Mouse (Mus musculus): ENCODE results near the gene Slamf9. TPM values are rescaled to one million over a fixed set of nuclear protein-coding genes. Genes with fewer than 3 reads are reported as not detected.
A peak's percentile ranks its signal among the peaks of the same experiment; 100 is the strongest.

The Slamf9 gene
- polyA plus RNA-seq, 2 experiments from 2014 or later, result not detected

- ATAC-seq, result no peak
Measured at GRCm38 (mm10) chr1:172514551-172515268, 39.6 kb downstream of the Slamf9 start.

GRCm38 (mm10) chr1:172515396-172515795, 40.2 kb downstream of the Slamf9 start:
- ATAC-seq, result no peak

DNA sequence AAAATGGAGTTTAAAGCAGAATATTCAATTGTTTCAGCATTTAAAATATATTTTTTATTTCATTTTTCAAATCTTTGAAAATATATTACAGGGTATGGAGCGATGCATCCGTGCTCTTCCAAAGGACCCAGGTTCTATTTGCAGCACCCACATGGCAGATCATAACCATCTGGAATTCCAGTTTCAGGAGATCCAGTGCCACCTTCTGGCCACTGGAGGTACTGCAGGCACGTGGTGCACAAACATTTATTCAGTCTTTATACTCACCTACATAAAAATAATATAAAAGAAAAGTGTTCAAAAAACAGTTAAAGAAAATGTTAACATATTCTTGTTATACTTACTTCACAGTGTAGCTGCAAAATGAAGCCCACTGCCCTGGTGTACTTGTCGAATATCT, 42.9 kb downstream of the Slamf9 start:
- ATAC-seq, result no peak

GRCm38 (mm10) chr1:172519644-172520043, 44.5 kb downstream of the Slamf9 start:
- ATAC-seq, result no peak

- peak; percentile 72 for ATAC-seq
Measured at GRCm38 (mm10) chr1:172520576-172521440, 45.6 kb downstream of the Slamf9 start, which contains the start of gene Cfap45. TSS of gene Cfap45 (plus strand) at chr1:172520801.

- no peak for ATAC-seq
Measured at GRCm38 (mm10) chr1:172522524-172522923, 47.4 kb downstream of the Slamf9 start.

GRCm38 (mm10) chr1:172523699-172524101, 48.5 kb downstream of the Slamf9 start:
- ATAC-seq, result no peak

DNA sequence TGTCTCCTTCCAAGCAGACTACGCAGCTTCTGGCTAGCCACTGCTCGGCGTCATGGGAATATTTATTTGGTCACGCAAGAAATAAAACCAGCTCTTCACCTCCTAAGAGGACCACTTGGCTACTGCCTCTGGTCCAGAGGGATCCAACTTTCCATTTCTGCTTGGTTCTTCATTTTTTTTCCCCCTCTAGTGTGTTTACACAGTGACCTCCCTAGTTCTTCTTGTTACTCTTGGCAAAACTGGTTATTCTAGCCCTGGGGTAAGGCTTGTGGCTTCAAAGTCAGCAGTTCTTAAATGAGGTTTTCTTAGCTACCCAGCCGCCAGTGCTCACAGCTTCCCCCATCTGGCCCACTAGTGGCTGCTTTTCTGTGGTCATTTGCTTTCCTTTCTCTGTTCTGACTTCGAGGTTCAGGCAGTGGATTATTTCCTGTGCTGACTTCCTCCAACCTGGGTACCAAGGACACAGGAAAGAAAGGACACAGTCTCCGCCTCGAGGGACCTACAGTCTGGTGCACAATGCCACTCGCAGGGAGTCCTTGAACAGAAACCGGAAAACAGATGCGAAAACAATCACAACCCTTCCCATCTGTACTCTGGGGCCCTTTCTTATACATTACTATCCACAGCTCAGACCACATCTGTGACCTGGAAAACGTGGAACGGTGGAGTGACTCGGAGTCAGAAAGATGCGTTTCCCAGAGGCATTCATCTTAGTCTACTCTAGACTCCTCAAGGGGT, 50.0 kb downstream of the Slamf9 start:
- peak; percentile 22 for ATAC-seq

GRCm38 (mm10) chr1:172525971-172526370, 50.8 kb downstream of the Slamf9 start:
- ATAC-seq, result no peak

GRCm38 (mm10) chr1:172526380-172527081, 51.4 kb downstream of the Slamf9 start:
- peak; percentile 58 for ATAC-seq

DNA sequence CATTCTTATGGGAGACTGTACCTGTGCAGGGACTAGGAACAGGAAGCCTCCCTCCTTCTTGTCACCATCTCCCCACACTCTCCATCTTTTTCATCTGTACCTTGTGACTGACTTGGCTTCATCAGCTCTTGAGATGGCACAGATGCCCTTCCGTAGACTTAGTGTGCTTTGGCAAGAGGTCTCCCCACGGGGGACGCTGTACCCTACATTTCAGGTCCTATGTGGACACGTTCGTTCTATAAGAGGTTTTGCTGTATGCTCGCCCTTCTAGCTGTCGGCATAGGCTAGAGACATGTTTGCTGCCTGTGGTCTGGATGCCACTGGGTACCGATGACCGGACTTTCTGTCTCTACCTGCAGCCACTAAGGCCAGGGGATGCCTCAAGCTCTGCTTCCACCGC, 52.3 kb downstream of the Slamf9 start:
- no peak for ATAC-seq

Other genes with a start within 250 kb of the Slamf9 start
- gene Atp1a4, start 216.9 kb upstream of the Slamf9 start, polyA plus RNA-seq (2017; shearing (Covaris generic)), result not detected
- gene Igsf8, start 213.7 kb upstream of the Slamf9 start, polyA plus RNA-seq (2017; shearing (Covaris generic)), result 1 to 10 TPM; 3.8 to 5.5 TPM
- gene Atp1a2, start 177.3 kb upstream of the Slamf9 start, polyA plus RNA-seq (2017; shearing (Covaris generic)), result under 1 TPM; 0.33 to 0.42 TPM
- gene Kcnj9, start 146.0 kb upstream of the Slamf9 start, polyA plus RNA-seq (2017; shearing (Covaris generic)), result not detected
- gene Kcnj10, start 134.1 kb upstream of the Slamf9 start, polyA plus RNA-seq (2017; shearing (Covaris generic)), result not detected
- 1 to 10 TPM; 3.6 to 6.0 TPM for gene Pigm, start 98.8 kb upstream of the Slamf9 start, polyA plus RNA-seq (2017; shearing (Covaris generic))
- 1 to 10 TPM in 1 of 2 experiments, not detected in 1; 1.1 TPM for gene Igsf9, start 6.4 kb downstream of the Slamf9 start, polyA plus RNA-seq (2017; shearing (Covaris generic))
- gene Tagln2, start 24.7 kb downstream of the Slamf9 start, polyA plus RNA-seq (2017; shearing (Covaris generic)), result 100 to 1,000 TPM; 226 to 278 TPM
- under 1 TPM in 1 of 2 experiments, not detected in 1; 0.69 TPM for gene Cfap45, start 45.4 kb downstream of the Slamf9 start, polyA plus RNA-seq (2017; shearing (Covaris generic))
- gene Vsig8, start 80.6 kb downstream of the Slamf9 start, polyA plus RNA-seq (2017; shearing (Covaris generic)), result not detected
- gene Slamf8, start 115.2 kb downstream of the Slamf9 start, polyA plus RNA-seq (2017; shearing (Covaris generic)), result 1 to 10 TPM in 1 of 2 experiments, under 1 TPM in 1; 0.19 to 1.7 TPM
- not detected for gene Fcrl6, start 127.2 kb downstream of the Slamf9 start, polyA plus RNA-seq (2017; shearing (Covaris generic))
- 1 to 10 TPM; 4.9 to 6.4 TPM for gene Dusp23, start 157.6 kb downstream of the Slamf9 start, polyA plus RNA-seq (2017; shearing (Covaris generic))
- gene Crp, start 222.7 kb downstream of the Slamf9 start, polyA plus RNA-seq (2017; shearing (Covaris generic)), result not detected

All from CD4-positive, CD25-positive, alpha-beta regulatory T cell, adult 4 months (primary cell).